Mouse (Mus musculus) adrenal gland, postnatal 14 days (tissue): ENCODE data around the gene Ankrd9. TPM values are rescaled to one million over a fixed set of nuclear protein-coding genes. Genes with fewer than 3 reads are reported as not detected.

Source experiments
- DNase-seq: peaks from one replicate; pipeline ENCODE4 v3.0.0; 2021; ENCODE audit warnings: mixed read lengths
- long read RNA-seq, 2 experiments: library from polyadenylated mRNA; stranded (forward); transcript quantifications; one replicate each; pipeline ENCODE4 v2.0.0; 2021
- total RNA-seq: library from RNA; stranded (reverse); gene quantifications from 2 replicates; pipeline ENCODE4 v1.2.3, GENCODE M21; 2021

Gene Ankrd9
- 52.5 and 55.7 TPM in 2 replicates for total RNA-seq
- long read RNA-seq, experiment 1, transcript Ankrd9-201 (3 exons, 1,706 nt), result minor isoform, 15 of 104 reads
- long read RNA-seq, experiment 1, transcript Ankrd9-207 (2 exons, 1,431 nt), result minor isoform, 5 of 104 reads
- long read RNA-seq, experiment 1, transcript Ankrd9-202 (3 exons, 2,577 nt), result major isoform, 38 of 104 reads
- long read RNA-seq, experiment 1, transcript Ankrd9-203 (4 exons, 1,563 nt), result minor isoform, 14 of 104 reads
- long read RNA-seq, experiment 1, partial matches to known transcripts, result 13 of 104 reads
- long read RNA-seq, experiment 1, other reads (novel, unspliced or antisense), result 19 of 104 reads
- long read RNA-seq, experiment 2, transcript Ankrd9-207 (2 exons, 1,431 nt), result minor isoform, 11 of 96 reads
- long read RNA-seq, experiment 2, transcript Ankrd9-202 (3 exons, 2,577 nt), result major isoform, 30 of 96 reads
- long read RNA-seq, experiment 2, transcript Ankrd9-201 (3 exons, 1,706 nt), result minor isoform, 13 of 96 reads
- long read RNA-seq, experiment 2, transcript Ankrd9-203 (4 exons, 1,563 nt), result minor isoform, 18 of 96 reads
- long read RNA-seq, experiment 2, partial matches to known transcripts, result 7 of 96 reads
- long read RNA-seq, experiment 2, other reads (novel, unspliced or antisense), result 16 of 96 reads

DNA sequence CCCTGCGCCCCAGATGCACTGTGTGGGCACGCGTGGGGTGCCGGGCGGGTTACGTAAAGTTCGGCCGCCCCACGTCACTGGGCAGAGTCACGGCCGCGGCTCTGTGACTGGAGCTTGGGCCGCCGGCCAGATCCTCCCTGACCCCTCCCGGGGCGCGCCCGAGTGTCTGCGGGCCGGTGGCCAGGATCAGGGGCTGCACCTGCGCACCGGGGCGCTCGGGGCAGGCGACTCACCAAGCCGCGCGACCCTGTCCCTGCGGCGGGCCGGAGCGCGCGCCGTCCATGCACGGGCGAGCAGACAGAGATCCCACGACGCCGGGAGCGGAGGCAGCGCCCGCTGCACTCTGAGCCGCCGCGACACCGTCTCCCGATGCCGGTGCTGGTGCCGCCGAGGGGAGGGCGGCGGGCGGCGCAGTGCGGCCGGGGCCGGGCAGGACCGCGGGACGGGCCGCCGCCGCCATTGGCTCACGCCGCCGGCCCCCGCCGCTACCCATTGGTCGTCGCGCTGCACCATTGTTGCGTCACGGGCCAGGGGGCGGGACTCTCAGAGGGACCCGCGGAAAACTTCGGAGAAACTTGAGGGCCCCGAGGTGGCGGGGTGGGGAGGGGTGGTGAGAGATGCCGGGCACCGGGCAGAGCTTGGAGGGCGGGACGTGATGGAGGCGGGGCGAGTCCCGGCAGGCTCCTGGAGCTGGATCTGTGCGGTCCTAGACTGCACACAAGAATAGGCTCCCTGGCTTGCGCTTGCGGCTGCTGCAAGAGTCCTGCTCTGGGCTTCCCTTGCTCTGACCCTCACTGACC is at the start of gene Ankrd9:
Gene Ankrd9 (minus strand): TSS at position 434 of the 800 bp plus-strand sequence.
- DNase-seq, result peak; percentile 100

GRCm38 (mm10) chr12:111021577-111021976 is 42.7 kb upstream of the Ankrd9 start:
- no peak for DNase-seq

DNA sequence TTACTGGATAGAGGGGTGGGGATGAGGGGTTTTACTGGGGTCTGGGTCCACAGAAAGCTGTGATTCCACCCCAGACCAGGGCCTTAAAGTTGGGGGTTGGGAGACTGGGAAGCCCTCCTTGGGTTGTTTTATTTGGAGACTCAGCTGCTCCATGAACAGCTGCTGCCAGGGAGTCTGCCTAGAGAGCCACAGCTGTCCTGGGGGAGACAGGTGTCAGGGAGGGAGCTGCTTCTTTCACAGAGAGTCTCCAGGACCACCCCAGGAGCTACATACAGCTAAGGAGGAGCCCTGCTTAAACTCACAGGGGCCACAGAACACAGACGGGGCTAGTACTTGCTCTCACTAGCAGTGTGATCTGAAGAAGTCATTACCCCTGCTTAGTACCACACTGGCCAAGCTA is 42.3 kb upstream of the Ankrd9 start:
- no peak for DNase-seq

GRCm38 (mm10) chr12:111019086-111019485 is 40.2 kb upstream of the Ankrd9 start:
- no peak for DNase-seq

- no peak for DNase-seq
Observed at GRCm38 (mm10) chr12:111018068-111018467, 39.2 kb upstream of the Ankrd9 start.

- DNase-seq, result no peak
Observed at GRCm38 (mm10) chr12:111016807-111017206, 38.0 kb upstream of the Ankrd9 start.

DNA sequence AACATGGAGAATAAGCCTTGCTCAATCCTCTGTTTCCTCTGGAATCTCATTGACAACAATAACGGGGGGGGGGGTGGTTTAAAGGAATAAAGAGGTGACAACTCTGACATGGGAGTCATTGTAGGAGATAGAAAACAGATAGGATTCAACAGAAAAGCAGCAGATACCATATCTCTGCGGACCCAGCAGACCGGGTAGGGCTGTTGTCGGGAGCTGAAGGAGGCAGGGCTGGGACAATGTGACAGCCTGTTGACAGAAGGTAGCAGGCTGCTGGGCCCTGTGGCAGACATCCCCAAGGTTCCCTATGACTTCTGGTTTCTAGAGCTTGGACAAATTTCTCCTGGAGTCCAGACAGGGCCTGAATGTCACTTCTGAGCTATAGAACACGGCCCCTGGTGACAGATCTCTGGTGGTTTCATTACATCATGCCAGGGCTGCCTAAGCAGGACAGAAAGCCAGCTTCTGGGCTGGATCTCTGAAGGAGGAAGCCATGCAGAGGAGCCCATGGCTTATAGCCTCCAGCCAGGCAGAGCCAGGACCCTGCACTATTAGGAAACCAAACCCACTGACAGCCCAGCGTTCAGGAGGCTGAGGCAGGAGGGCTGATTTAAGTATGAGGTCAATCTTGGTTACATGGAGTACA is 30.9 kb upstream of the Ankrd9 start:
- DNase-seq, result no peak

- peak; percentile 25 for DNase-seq
Observed at GRCm38 (mm10) chr12:111008500-111009490, 30.0 kb upstream of the Ankrd9 start.

- DNase-seq, result peak; percentile 91
Observed at GRCm38 (mm10) chr12:111007134-111008103, 28.6 kb upstream of the Ankrd9 start.

DNA sequence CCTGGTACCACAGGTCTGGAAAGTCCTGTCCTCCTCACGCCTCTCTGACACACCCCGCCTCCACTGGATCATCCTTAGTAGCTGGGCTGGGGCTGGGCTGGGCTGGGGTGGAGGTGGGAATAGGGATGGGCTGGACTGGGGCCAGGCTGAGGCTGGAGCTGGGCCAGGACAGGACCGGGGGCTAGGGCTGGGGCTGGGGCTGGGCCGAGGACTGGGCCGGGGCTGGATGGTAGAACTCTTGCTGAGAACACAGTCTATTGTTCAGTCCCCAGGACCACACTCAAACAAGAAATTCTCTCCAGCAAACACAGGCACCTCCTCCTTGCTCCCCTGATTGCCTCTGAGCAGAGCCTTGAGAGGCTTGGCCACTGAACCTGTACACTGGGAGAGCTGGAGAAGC is 27.5 kb upstream of the Ankrd9 start:
- DNase-seq, result no peak

DNA sequence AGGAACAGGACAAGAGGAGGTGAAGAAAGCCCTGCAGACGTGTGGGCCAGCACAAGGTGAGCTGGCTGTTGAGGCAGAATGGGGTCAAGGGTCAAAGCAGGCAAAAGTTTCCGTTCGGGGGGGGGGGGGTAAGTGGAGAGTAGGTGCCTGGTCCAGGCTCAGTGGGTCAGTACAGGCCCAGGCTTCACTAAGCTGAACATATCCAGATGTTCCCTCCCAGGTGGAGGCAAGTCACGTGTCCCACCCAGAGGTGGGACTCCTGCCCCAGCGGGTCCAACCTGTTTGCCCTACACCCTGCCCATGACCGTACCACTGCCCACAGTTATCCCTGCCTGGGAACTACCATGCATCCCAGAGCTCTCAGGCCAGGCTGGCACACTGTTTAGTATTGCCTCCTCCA is 27.0 kb upstream of the Ankrd9 start:
- DNase-seq, result no peak

- no peak for DNase-seq
Observed at GRCm38 (mm10) chr12:111004142-111004541, 25.3 kb upstream of the Ankrd9 start.

GRCm38 (mm10) chr12:111000956-111001355 is 22.1 kb upstream of the Ankrd9 start:
- no peak for DNase-seq

DNA sequence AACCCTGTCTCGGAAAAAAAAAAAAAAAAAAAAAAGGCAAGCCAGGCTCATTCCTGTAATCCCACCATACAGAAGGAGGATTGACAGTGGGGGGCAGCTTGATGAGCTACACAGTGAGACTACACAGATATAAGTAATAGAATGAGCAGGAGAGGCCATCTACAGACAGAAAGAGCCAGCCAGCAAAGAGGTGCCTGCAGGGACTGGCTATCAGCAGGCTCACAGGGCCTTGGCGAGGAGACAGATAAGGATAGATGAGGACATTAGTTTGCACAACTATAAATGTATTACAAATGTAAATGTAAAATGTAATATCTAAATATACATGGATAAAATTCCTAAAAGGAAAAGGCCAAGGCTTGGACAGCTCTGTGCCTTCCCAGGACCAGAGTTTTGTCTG is 21.0 kb upstream of the Ankrd9 start:
- DNase-seq, result no peak

DNA sequence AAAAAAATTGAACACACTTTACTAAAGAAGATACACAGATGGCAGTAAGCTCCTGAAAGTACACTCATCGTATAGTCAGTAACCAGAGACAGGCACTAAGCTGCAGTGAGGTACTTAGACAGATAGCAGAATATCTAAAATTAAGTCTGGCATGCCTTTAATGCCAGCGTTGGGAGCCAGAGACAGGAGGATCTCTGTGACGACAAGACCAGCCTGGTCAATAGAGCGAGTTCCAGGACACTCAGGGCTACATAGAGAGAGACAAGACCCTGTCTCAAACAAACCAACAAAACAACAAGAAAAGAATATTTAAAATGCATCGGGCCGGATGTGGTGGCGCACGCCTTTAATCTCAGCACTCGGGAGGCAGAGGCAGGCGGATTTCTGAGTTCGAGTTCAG is 19.3 kb upstream of the Ankrd9 start:
- DNase-seq, result no peak

GRCm38 (mm10) chr12:110994666-110995065 is 15.8 kb upstream of the Ankrd9 start:
- no peak for DNase-seq

DNA sequence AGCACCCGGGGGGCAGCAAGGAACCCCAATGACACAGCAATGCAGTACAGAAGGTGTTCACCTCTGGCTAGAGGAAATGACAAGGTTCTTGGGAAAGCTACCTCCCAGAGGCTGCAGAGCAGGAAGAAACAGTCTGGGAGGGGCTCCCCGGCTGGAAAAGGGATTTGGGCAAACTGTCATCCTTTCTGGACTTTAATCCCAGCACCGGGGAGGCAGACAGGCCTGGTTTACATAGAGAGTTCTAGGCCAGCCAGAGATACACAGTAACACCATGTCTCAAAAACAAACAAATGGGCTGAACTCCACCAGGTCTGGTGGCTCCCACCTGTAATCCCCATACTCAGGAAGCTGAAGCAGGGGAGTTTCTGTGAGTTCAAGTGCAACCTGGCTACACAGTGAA is 14.4 kb upstream of the Ankrd9 start:
- no peak for DNase-seq

- no peak for DNase-seq
Observed at GRCm38 (mm10) chr12:110992771-110993170, 13.9 kb upstream of the Ankrd9 start.

- DNase-seq, result peak; percentile 96
Observed at GRCm38 (mm10) chr12:110992128-110992553, 13.3 kb upstream of the Ankrd9 start.
